Mouse (Mus musculus) heart, adult 11 months (tissue): ENCODE measurements around the gene Prss43.
"Not testable (repeated sequence)": the region's sequence is repeated elsewhere in the genome, so short reads cannot be mapped to it uniquely, and the experiment has no call there.

Experiments
- DNase-seq: peaks from one replicate; pipeline ENCODE4 v3.0.0; 2022

Gene Prss43

GRCm38 (mm10) chr9:110826390-110826789 is at the start of gene Prss43:
Gene Prss43, plus strand, starts transcription at chr9:110826690.
- DNase-seq: no peak

GRCm38 (mm10) chr9:110778100-110778499 is 48.4 kb upstream of the Prss43 start:
- no peak for DNase-seq

GRCm38 (mm10) chr9:110778559-110778958 is 47.9 kb upstream of the Prss43 start:
- DNase-seq: no peak

GRCm38 (mm10) chr9:110779242-110779913 is 47.1 kb upstream of the Prss43 start:
- no peak for DNase-seq

- peak; percentile 99 for DNase-seq
These were observed 45.2 kb upstream of the Prss43 start for GRCm38 (mm10) chr9:110781256-110781721.

- DNase-seq: peak; percentile 99
These were observed 44.8 kb upstream of the Prss43 start for GRCm38 (mm10) chr9:110781731-110782130.

GRCm38 (mm10) chr9:110783611-110784010 is 42.9 kb upstream of the Prss43 start:
- no peak for DNase-seq

GRCm38 (mm10) chr9:110788169-110788568 is 38.3 kb upstream of the Prss43 start:
- DNase-seq: no peak

GRCm38 (mm10) chr9:110790462-110790861 is 36.0 kb upstream of the Prss43 start:
- DNase-seq: no peak

GRCm38 (mm10) chr9:110797013-110797412 is 29.5 kb upstream of the Prss43 start:
- no peak for DNase-seq

GRCm38 (mm10) chr9:110797866-110798265 is 28.6 kb upstream of the Prss43 start, which contains the start of gene Prss42:
Gene Prss42, plus strand, starts transcription at chr9:110798166.
- DNase-seq: no peak

- no peak for DNase-seq
These were observed 25.5 kb upstream of the Prss43 start for GRCm38 (mm10) chr9:110800834-110801479.

- no peak for DNase-seq
These were observed 23.2 kb upstream of the Prss43 start for GRCm38 (mm10) chr9:110803294-110803693.

GRCm38 (mm10) chr9:110810051-110810450 is 16.4 kb upstream of the Prss43 start:
- DNase-seq: no peak

GRCm38 (mm10) chr9:110813789-110814188 is 12.7 kb upstream of the Prss43 start, which contains the start of gene Prss44:
Gene Prss44, plus strand, starts transcription at chr9:110813994.
- DNase-seq: no peak

GRCm38 (mm10) chr9:110820546-110820945 is 5.9 kb upstream of the Prss43 start:
- not testable (repeated sequence) for DNase-seq

GRCm38 (mm10) chr9:110821436-110821835 is 5.1 kb upstream of the Prss43 start:
- no peak for DNase-seq

GRCm38 (mm10) chr9:110825426-110825825 is 1.1 kb upstream of the Prss43 start:
- DNase-seq: no peak

- DNase-seq: no peak
These were observed 658 bp upstream of the Prss43 start for GRCm38 (mm10) chr9:110825832-110826231.

- no peak for DNase-seq
These were observed 6.5 kb downstream of the Prss43 start for GRCm38 (mm10) chr9:110833021-110833420.

GRCm38 (mm10) chr9:110834411-110834810 is 7.9 kb downstream of the Prss43 start, which contains the start of gene Prss45:
Gene Prss45, plus strand, starts transcription at chr9:110834588.
- DNase-seq: peak; percentile 89

- DNase-seq: peak; percentile 91
These were observed 8.5 kb downstream of the Prss43 start for GRCm38 (mm10) chr9:110834961-110835360.

- peak; percentile 97 for DNase-seq
These were observed 9.6 kb downstream of the Prss43 start for GRCm38 (mm10) chr9:110836112-110836511.

- DNase-seq: peak; percentile 90
These were observed 14.4 kb downstream of the Prss43 start for GRCm38 (mm10) chr9:110840905-110841304.
